Mouse (Mus musculus) small intestine, adult 2 months (tissue): ENCODE measurements around the gene Ssbp2. TPM values are rescaled to one million over a fixed set of nuclear protein-coding genes. Genes with fewer than 3 reads are reported as not detected.

Experiments
- H3K27ac ChIP-seq: fragments of 200-500 bp; 2 replicates; pipeline ENCODE4 v1.5.1; 2012; ENCODE audit warnings: low read depth, low read length, control low read depth, inconsistent platforms; ENCODE audit not compliant: insufficient read depth
- H3K27me3 ChIP-seq: fragments of 200-500 bp; 2 replicates; pipeline ENCODE4 v1.6.1; 2012; ENCODE audit warnings: mild to moderate bottlenecking, moderate library complexity, low read length, inconsistent platforms; ENCODE audit not compliant: control insufficient read depth, insufficient read depth
- H3K36me3 ChIP-seq: fragments of 200-500 bp; 2 replicates; pipeline ENCODE4 v1.6.1; 2012; ENCODE audit warnings: mild to moderate bottlenecking, low read length, control low read depth, inconsistent platforms; ENCODE audit not compliant: control insufficient read depth, insufficient read depth
- H3K4me1 ChIP-seq: fragments of 200-500 bp; 2 replicates; pipeline ENCODE4 v1.6.1; 2012; ENCODE audit warnings: low read length, inconsistent platforms, mixed read lengths; ENCODE audit not compliant: control insufficient read depth, insufficient read depth, insufficient read length
- H3K4me3 ChIP-seq: fragments of 200-500 bp; 2 replicates; pipeline ENCODE4 v1.5.1; 2012; ENCODE audit warnings: low read depth, mild to moderate bottlenecking, control low read depth, inconsistent platforms, low read length, moderate library complexity
- CTCF ChIP-seq: fragments of 200-500 bp; IDR thresholded peaks from 2 replicates; pipeline ENCODE4 v1.5.1; 2012; ENCODE audit warnings: low read depth, mild to moderate bottlenecking, control low read depth, inconsistent platforms, low read length, moderate library complexity, mixed read lengths; ENCODE audit not compliant: insufficient replicate concordance, insufficient read length; ENCODE audit errors: extremely low read depth
- POLR2A ChIP-seq: fragments of 200-500 bp; IDR thresholded peaks from 2 replicates; pipeline ENCODE4 v1.6.1; 2012; ENCODE audit warnings: low read depth, mild to moderate bottlenecking, control low read depth, inconsistent platforms, low read length, moderate library complexity
- WGBS: fragments of 180-500 bp; shearing (Covaris S2); methylation state at CpG from one replicate; pipeline ENCODE4 v1.1.7; 2018; 5-methylcytosine and 5-hydroxymethylcytosine counted together
- polyA plus RNA-seq: library from polyadenylated mRNA; depleted of rRNA; stranded (reverse); fragments of >200 nt; gene quantifications from 2 replicates; pipeline ENCODE4 v1.2.3, GENCODE M21; 2012

Gene Ssbp2
- polyA plus RNA-seq, 1 experiment, result 4.2 TPM

GRCm38 (mm10) chr13:91595284-91595683, 135.2 kb downstream of the Ssbp2 start:
- 91% methylated on average over 1 of the region's 1 CpGs for WGBS
- TF ChIP-seq POLR2A (no peak), CTCF (peak; percentile 34; the same call in 1 of the 2 replicates)
- Histone ChIP-seq H3K27me3 (no peaks in the 10 kb centered on the region), H3K4me3 (no peak overlapping the region), H3K36me3 (no peaks in the 10 kb centered on the region), H3K27ac (no peak overlapping the region), H3K4me1 (no peaks in the 10 kb centered on the region)

GRCm38 (mm10) chr13:91599594-91599993, 139.5 kb downstream of the Ssbp2 start:
- Histone ChIP-seq H3K4me3 (no peak overlapping the region), H3K36me3 (no peaks in the 10 kb centered on the region), H3K4me1 (no peaks in the 10 kb centered on the region), H3K27me3 (no peaks in the 10 kb centered on the region), H3K27ac (no peak overlapping the region)
- WGBS, result 91% methylated on average over 3 of the region's 3 CpGs
- no peak for TF ChIP-seq CTCF
- TF ChIP-seq POLR2A, result no peak

- no peak overlapping the region for H3K27ac ChIP-seq
- WGBS, result 89% methylated on average over 7 of the region's 7 CpGs
- no peak overlapping the region for H3K4me3 ChIP-seq
- H3K36me3 ChIP-seq, result no peaks in the 10 kb centered on the region
- TF ChIP-seq CTCF (no peak), POLR2A (no peak)
- H3K4me1 ChIP-seq, result no peaks in the 10 kb centered on the region
- H3K27me3 ChIP-seq, result no peaks in the 10 kb centered on the region
These were observed 145.2 kb downstream of the Ssbp2 start for GRCm38 (mm10) chr13:91605043-91605840.

GRCm38 (mm10) chr13:91610601-91611000, 150.5 kb downstream of the Ssbp2 start:
- no peak overlapping the region for H3K27ac ChIP-seq
- no peaks in the 10 kb centered on the region for H3K27me3 ChIP-seq
- H3K36me3 ChIP-seq, result no peaks in the 10 kb centered on the region
- no peaks in the 10 kb centered on the region for H3K4me1 ChIP-seq
- TF ChIP-seq POLR2A (no peak), CTCF (no peak)
- 73% methylated on average over 4 of the region's 4 CpGs for WGBS
- no peak overlapping the region for H3K4me3 ChIP-seq

- no peaks in the 10 kb centered on the region for H3K4me1 ChIP-seq
- H3K4me3 ChIP-seq, result no peak overlapping the region
- TF ChIP-seq CTCF (no peak), POLR2A (no peak)
- H3K27ac ChIP-seq, result no peak overlapping the region
- H3K36me3 ChIP-seq, result no peaks in the 10 kb centered on the region
- WGBS, result 37% methylated on average over 3 of the region's 3 CpGs
- no peaks in the 10 kb centered on the region for H3K27me3 ChIP-seq
These were observed 151.8 kb downstream of the Ssbp2 start for GRCm38 (mm10) chr13:91611909-91612308.

- 30% methylated on average over 4 of the region's 4 CpGs for WGBS
- no peaks in the 10 kb centered on the region for H3K36me3 ChIP-seq
These were observed 152.5 kb downstream of the Ssbp2 start for GRCm38 (mm10) chr13:91612578-91612977.

GRCm38 (mm10) chr13:91616050-91616449, 156.0 kb downstream of the Ssbp2 start:
- H3K27me3 ChIP-seq, result no peaks in the 10 kb centered on the region
- no peak for TF ChIP-seq CTCF
- no peak for TF ChIP-seq POLR2A
- H3K4me3 ChIP-seq, result no peak overlapping the region
- H3K4me1 ChIP-seq, result no peaks in the 10 kb centered on the region
- no peak overlapping the region for H3K27ac ChIP-seq
- no peaks in the 10 kb centered on the region for H3K36me3 ChIP-seq
- WGBS, result 85% methylated on average over 3 of the region's 3 CpGs

More at GRCm38 (mm10) chr13:91612578-91612977, 152.5 kb downstream of the Ssbp2 start:
- Histone ChIP-seq H3K27me3 (no peaks in the 10 kb centered on the region), H3K4me3 (no peak overlapping the region), H3K27ac (no peak overlapping the region), H3K4me1 (no peaks in the 10 kb centered on the region)
- TF ChIP-seq POLR2A, result no peak
- TF ChIP-seq CTCF, result no peak
